ENCODE assay signal across 8 mouse cellular contexts in genomic region chr15:84924781-84925315, GRCm38 (mm10). TPM values are rescaled to one million over a fixed set of nuclear protein-coding genes. Genes with fewer than 3 reads are reported as not detected.
DNase-seq lines count a peak whose midpoint lies in the region; ATAC-seq lines count a peak whose summit lies in the region.

No protein-coding gene starts in this region.

- H3K27me3 ChIP-seq in erythroblast, embryonic 14.5 days (ENCODE audit: control insufficient read depth): no peaks in the 10 kb centered on the region
- no peaks in the 10 kb centered on the region for H3K27me3 ChIP-seq in intestine, embryonic 16.5 days (replicated peaks; ENCODE audit: control insufficient read depth, insufficient read depth, low read length)
- no peaks in the 10 kb centered on the region for H3K27me3 ChIP-seq in stomach, embryonic 14.5 days (ENCODE audit: control insufficient read depth, insufficient read depth, low read length)

- ATAC-seq in intestine, embryonic 16.5 days: no peak
- ATAC-seq in stomach, embryonic 14.5 days (ENCODE audit: insufficient number of reproducible peaks, insufficient read depth, low FRiP score, low read depth): no peak

- H3K4me3 ChIP-seq in erythroblast, embryonic 14.5 days (replicated peaks): peak overlapping the region; percentile 100
- peak overlapping the region; percentile 97 for H3K4me3 ChIP-seq in intestine, embryonic 16.5 days (ENCODE audit: low read length)
- H3K4me3 ChIP-seq in stomach, embryonic 14.5 days (ENCODE audit: low read depth, low read length): peak overlapping the region; percentile 98

- H3K27ac ChIP-seq in intestine, embryonic 16.5 days (ENCODE audit: low read length): peak overlapping the region; percentile 3; the same call in 1 of the 2 replicates
- peak overlapping the region; percentile 21; the same call in 1 of the 2 replicates for H3K27ac ChIP-seq in stomach, embryonic 14.5 days (ENCODE audit: low read length)

- WGBS in intestine, embryonic 16.5 days: 7% methylated on average over 9 of the region's 9 CpGs
- WGBS in stomach, embryonic 14.5 days: 9% methylated on average over 9 of the region's 9 CpGs

- H3K9me3 ChIP-seq in erythroblast, embryonic 14.5 days (ENCODE audit: control insufficient read depth, low read length): no peaks in the 10 kb centered on the region
- H3K9me3 ChIP-seq in intestine, embryonic 16.5 days (ENCODE audit: control insufficient read depth, low read length): no peaks in the 10 kb centered on the region
- H3K9me3 ChIP-seq in stomach, embryonic 14.5 days (ENCODE audit: control insufficient read depth, low read depth, low read length): no peaks in the 10 kb centered on the region

- peaks cover 55% of the 10 kb centered on the region for H3K36me3 ChIP-seq in erythroblast, embryonic 14.5 days (ENCODE audit: control insufficient read depth)
- peaks cover 5% of the 10 kb centered on the region; the same call in 1 of the 2 replicates for H3K36me3 ChIP-seq in intestine, embryonic 16.5 days (ENCODE audit: control insufficient read depth, insufficient read depth, low read length)
- peaks cover 24% of the 10 kb centered on the region for H3K36me3 ChIP-seq in stomach, embryonic 14.5 days (ENCODE audit: control insufficient read depth, insufficient read depth, low read length)

- peaks cover 37% of the 10 kb centered on the region for H3K4me1 ChIP-seq in erythroblast, embryonic 14.5 days (ENCODE audit: control insufficient read depth)
- peaks cover 14% of the 10 kb centered on the region for H3K4me1 ChIP-seq in intestine, embryonic 16.5 days (ENCODE audit: control insufficient read depth, insufficient read depth, low read length)
- peaks cover 15% of the 10 kb centered on the region; the same call in 1 of the 2 replicates for H3K4me1 ChIP-seq in stomach, embryonic 14.5 days (ENCODE audit: control insufficient read depth, insufficient read depth, low read length)

- peak overlapping the region; percentile 98; the same call in 1 of the 2 replicates for H3K9ac ChIP-seq in intestine, embryonic 16.5 days (ENCODE audit: low read depth, low read length)
- peak overlapping the region; percentile 96 for H3K9ac ChIP-seq in stomach, embryonic 14.5 days (replicated peaks; ENCODE audit: low read depth, low read length)

- DNase-seq in cerebellum, adult 9-10 months: peak; percentile 82
- no peak for DNase-seq in cerebellum, adult 9-11 months
- peak; percentile 75 for DNase-seq in NIH3T3 (ENCODE audit: low read depth)
- peak; percentile 56 for DNase-seq in lung, postnatal 10 days
- no peak for DNase-seq in layer of hippocampus, adult 9-11 months

- H3K4me2 ChIP-seq in intestine, embryonic 16.5 days (ENCODE audit: low read depth, low read length): peak overlapping the region; percentile 50
- peak overlapping the region; percentile 85 for H3K4me2 ChIP-seq in stomach, embryonic 14.5 days (replicated peaks; ENCODE audit: low read depth, low read length)

RNA-seq across cellular contexts. Expression of gene Nup50, which starts 1.6 kb away (rescaled TPM):
- polyA plus RNA-seq in erythroblast, embryonic 14.5 days (2012): 1.5 and 2.2 TPM in 2 replicates
- polyA plus RNA-seq in intestine, embryonic 16.5 days (2015; fragmentation: Nextera tagmentation; extraction: Ambion mirVana): 31.5 and 32.7 TPM in 2 replicates
- polyA plus RNA-seq in stomach, embryonic 14.5 days (2014; fragmentation: Nextera tagmentation; extraction: Ambion mirVana): 40.5 and 44.2 TPM in 2 replicates

RNA-seq across cellular contexts. Expression of gene Gm29666, which starts 5.0 kb away (rescaled TPM):
- 0.01 TPM in 2 replicates for polyA plus RNA-seq in erythroblast, embryonic 14.5 days (2012)
- 0.62 TPM in 2 replicates for polyA plus RNA-seq in intestine, embryonic 16.5 days (2015; fragmentation: Nextera tagmentation; extraction: Ambion mirVana)
- 0.31 and 0.90 TPM in 2 replicates for polyA plus RNA-seq in stomach, embryonic 14.5 days (2014; fragmentation: Nextera tagmentation; extraction: Ambion mirVana)

Comparison
In these comparisons a context has a peak if more than half of its experiments do, and no peak if none do; other contexts are left out.
1. DNase-seq: peak in cerebellum, adult 9-10 months (single experiment), NIH3T3 (single experiment) and lung, postnatal 10 days (single experiment); none in cerebellum, adult 9-11 months (single experiment) and layer of hippocampus, adult 9-11 months (single experiment).
2. RNA of gene Nup50, which starts 1.6 kb away (polyA plus RNA-seq): 40.5 to 44.2 TPM in stomach, embryonic 14.5 days and 31.5 to 32.7 TPM in intestine, embryonic 16.5 days; 1.5 to 2.2 TPM in erythroblast, embryonic 14.5 days; every median in the first group is over 10 times any median in the second.
3. Peak in every context shown above with its lines, with median percentiles within 50 percentile points of each other: H3K4me3 ChIP-seq.